Mouse (Mus musculus) thymus, adult 2 months (tissue): ENCODE data around the gene Rps19bp1. TPM values are rescaled to one million over a fixed set of nuclear protein-coding genes. Genes with fewer than 3 reads are reported as not detected.

Experiments
- DNase-seq: peaks from one replicate; pipeline ENCODE4 v3.0.0; 2021
- H3K27ac ChIP-seq: fragments of 200-500 bp; 2 replicates; pipeline ENCODE4 v1.5.1; 2012; ENCODE audit warnings: low read length, control low read depth; ENCODE audit not compliant: control insufficient read depth, insufficient read depth
- H3K27me3 ChIP-seq: fragments of 200-500 bp; 2 replicates; pipeline ENCODE4 v1.6.1; 2012; ENCODE audit warnings: mild to moderate bottlenecking, low read length, moderate library complexity, mixed read lengths; ENCODE audit not compliant: control insufficient read depth, insufficient read depth
- H3K36me3 ChIP-seq: fragments of 200-500 bp; 2 replicates; pipeline ENCODE4 v1.6.1; 2012; ENCODE audit warnings: mild to moderate bottlenecking, low read length, moderate library complexity; ENCODE audit not compliant: control insufficient read depth, insufficient read depth
- H3K4me1 ChIP-seq: fragments of 200-500 bp; replicated peaks from 2 replicates; pipeline ENCODE4 v1.6.1; 2012; ENCODE audit warnings: low read length; ENCODE audit not compliant: control insufficient read depth, insufficient read depth
- H3K4me3 ChIP-seq: fragments of 200-500 bp; 2 replicates; pipeline ENCODE4 v1.5.1; 2012; ENCODE audit warnings: mild to moderate bottlenecking, low read length, control low read depth, moderate library complexity; ENCODE audit not compliant: control insufficient read depth, insufficient read depth
- CTCF ChIP-seq: fragments of 200-500 bp; IDR thresholded peaks from 2 replicates; pipeline ENCODE4 v1.5.1; 2012; ENCODE audit warnings: mild to moderate bottlenecking, control low read depth, low read length, moderate library complexity, borderline replicate concordance; ENCODE audit not compliant: control insufficient read depth, poor library complexity, insufficient read depth; ENCODE audit errors: extremely low read depth
- POLR2A ChIP-seq: fragments of 200-500 bp; IDR thresholded peaks from 2 replicates; pipeline ENCODE4 v1.6.1; 2012; ENCODE audit warnings: mild to moderate bottlenecking, low read length, control low read depth, moderate library complexity; ENCODE audit not compliant: control insufficient read depth, poor library complexity, insufficient read depth; ENCODE audit errors: extremely low read depth
- WGBS: fragments of 180-500 bp; shearing (Covaris S2); methylation state at CpG from one replicate; pipeline ENCODE4 v1.1.7; 2018; 5-methylcytosine and 5-hydroxymethylcytosine counted together
- polyA plus RNA-seq: library from polyadenylated mRNA; depleted of rRNA; stranded (reverse); fragments of >200 nt; gene quantifications from 2 replicates; pipeline ENCODE4 v1.2.3, GENCODE M21; 2012

Rps19bp1 gene
- polyA plus RNA-seq, 1 experiment = 22.5 TPM

DNA sequence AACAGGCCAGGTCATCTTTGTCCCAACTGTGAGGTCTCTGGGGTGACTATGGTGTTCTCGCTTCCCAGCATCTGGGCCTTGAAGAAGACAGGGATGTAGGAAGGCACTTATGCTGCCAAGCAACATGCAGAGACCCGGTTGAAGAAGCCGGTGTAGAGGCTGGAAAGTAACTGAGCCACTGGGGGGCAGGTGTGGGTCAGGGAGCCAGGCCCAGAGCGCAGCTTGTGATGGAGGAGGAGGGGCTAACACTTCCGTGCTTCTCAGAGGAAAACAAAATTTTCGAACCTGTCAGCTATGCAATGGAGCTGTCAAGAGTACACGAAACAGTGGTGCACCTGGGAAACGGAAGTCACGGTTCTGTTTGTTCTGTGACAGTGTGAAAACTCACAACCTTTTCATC, 13.0 kb upstream of the Rps19bp1 start:
- H3K4me3 ChIP-seq = no peak overlapping the region
- no peak overlapping the region for H3K27ac ChIP-seq
- no peaks in the 10 kb centered on the region; the same call in 1 of the 2 replicates for H3K4me1 ChIP-seq
- no peaks in the 10 kb centered on the region for H3K27me3 ChIP-seq
- no peak for DNase-seq
- no peak for TF ChIP-seq POLR2A
- TF ChIP-seq CTCF = no peak
- H3K36me3 ChIP-seq = no peaks in the 10 kb centered on the region
- WGBS = 43% methylated on average over 9 of the region's 9 CpGs

- Histone ChIP-seq H3K4me1 (no peaks in the 10 kb centered on the region; the same call in 1 of the 2 replicates), H3K27ac (no peak overlapping the region), H3K4me3 (no peak overlapping the region), H3K27me3 (no peaks in the 10 kb centered on the region), H3K36me3 (no peaks in the 10 kb centered on the region)
- no peak for DNase-seq
- WGBS = 69% methylated on average over 3 of the region's 3 CpGs
- TF ChIP-seq POLR2A = no peak
- no peak for TF ChIP-seq CTCF
Measured at GRCm38 (mm10) chr15:80271858-80272396, 7.8 kb upstream of the Rps19bp1 start.

GRCm38 (mm10) chr15:80266281-80266680, 2.2 kb upstream of the Rps19bp1 start:
- DNase-seq = peak; percentile 60
- 2% methylated on average over 2 of the region's 2 CpGs for WGBS
- Histone ChIP-seq H3K4me3 (no peak overlapping the region), H3K27me3 (no peaks in the 10 kb centered on the region), H3K36me3 (no peaks in the 10 kb centered on the region), H3K27ac (no peak overlapping the region), H3K4me1 (peaks cover 13% of the 10 kb centered on the region)
- no peak for TF ChIP-seq CTCF
- TF ChIP-seq POLR2A = no peak

GRCm38 (mm10) chr15:80261100-80261499, 3.0 kb downstream of the Rps19bp1 start:
- peaks cover 24% of the 10 kb centered on the region for H3K4me1 ChIP-seq
- no peaks in the 10 kb centered on the region for H3K27me3 ChIP-seq
- DNase-seq = no peak
- H3K36me3 ChIP-seq = peaks cover 17% of the 10 kb centered on the region
- TF ChIP-seq CTCF = no peak
- TF ChIP-seq POLR2A = no peak
- 89% methylated on average over 7 of the region's 7 CpGs for WGBS
- H3K27ac ChIP-seq = no peak overlapping the region
- no peak overlapping the region for H3K4me3 ChIP-seq

DNA sequence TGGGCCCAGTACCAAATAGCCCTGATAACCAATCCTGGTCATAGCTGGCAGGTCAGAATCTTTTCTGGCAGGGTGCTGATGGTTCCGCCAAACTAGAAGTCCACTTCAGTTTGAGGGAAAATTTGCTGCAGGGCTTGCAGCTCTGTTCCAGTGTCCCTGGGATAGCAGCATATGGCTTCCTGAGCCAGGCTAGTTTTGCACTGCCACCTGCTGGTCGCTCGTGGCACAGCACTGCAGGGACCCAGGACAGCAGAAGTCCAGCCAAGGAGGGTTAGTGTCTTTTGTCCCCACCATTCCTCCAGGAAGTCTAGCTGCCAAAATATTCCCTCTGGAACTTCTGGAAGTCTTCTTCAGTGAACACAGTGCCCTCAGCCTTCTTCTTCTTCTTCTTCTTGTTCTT, 3.4 kb downstream of the Rps19bp1 start:
- DNase-seq = peak; percentile 84
- no peaks in the 10 kb centered on the region for H3K27me3 ChIP-seq
- TF ChIP-seq CTCF (peak; percentile 94), POLR2A (no peak)
- H3K4me3 ChIP-seq = no peak overlapping the region
- H3K36me3 ChIP-seq = peaks cover 17% of the 10 kb centered on the region
- no peak overlapping the region for H3K27ac ChIP-seq
- WGBS = 27% methylated on average over 3 of the region's 3 CpGs
- H3K4me1 ChIP-seq = peaks cover 25% of the 10 kb centered on the region

DNA sequence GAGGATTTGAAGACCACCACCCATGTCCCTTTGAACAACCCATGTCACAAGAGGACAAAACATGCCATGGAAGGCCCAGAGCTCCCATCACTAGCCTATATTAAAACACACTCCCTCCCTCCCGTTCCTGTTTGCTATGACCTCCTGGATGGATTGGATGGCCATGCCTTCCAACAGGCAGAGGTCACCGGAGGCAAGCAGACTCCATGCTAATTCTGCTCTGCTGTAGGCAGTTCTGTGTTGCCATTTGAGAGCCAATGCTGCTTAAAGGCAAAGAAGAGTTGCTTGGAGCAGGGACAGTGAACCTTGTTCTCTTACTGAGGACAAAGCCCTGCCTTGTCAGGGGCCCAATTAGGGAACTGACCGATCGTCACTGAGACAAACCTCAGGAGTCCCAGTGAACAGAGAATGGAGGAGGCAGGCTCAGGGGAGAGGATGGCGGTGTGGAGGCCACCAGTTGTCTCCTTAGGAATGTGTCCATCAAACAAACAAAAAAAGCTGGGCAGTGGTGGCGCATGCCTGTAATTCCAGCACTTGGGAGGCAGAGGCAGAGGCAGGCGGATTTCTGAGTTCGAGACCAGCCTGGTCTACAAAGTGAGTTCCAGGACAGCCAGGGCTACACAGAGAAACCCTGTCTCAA, 4.6 kb downstream of the Rps19bp1 start:
- Histone ChIP-seq H3K27ac (no peak overlapping the region), H3K36me3 (peaks cover 17% of the 10 kb centered on the region), H3K27me3 (no peaks in the 10 kb centered on the region), H3K4me3 (no peak overlapping the region), H3K4me1 (peaks cover 25% of the 10 kb centered on the region)
- 96% methylated on average over 8 of the region's 8 CpGs for WGBS
- DNase-seq = no peak
- TF ChIP-seq CTCF = no peak

DNA sequence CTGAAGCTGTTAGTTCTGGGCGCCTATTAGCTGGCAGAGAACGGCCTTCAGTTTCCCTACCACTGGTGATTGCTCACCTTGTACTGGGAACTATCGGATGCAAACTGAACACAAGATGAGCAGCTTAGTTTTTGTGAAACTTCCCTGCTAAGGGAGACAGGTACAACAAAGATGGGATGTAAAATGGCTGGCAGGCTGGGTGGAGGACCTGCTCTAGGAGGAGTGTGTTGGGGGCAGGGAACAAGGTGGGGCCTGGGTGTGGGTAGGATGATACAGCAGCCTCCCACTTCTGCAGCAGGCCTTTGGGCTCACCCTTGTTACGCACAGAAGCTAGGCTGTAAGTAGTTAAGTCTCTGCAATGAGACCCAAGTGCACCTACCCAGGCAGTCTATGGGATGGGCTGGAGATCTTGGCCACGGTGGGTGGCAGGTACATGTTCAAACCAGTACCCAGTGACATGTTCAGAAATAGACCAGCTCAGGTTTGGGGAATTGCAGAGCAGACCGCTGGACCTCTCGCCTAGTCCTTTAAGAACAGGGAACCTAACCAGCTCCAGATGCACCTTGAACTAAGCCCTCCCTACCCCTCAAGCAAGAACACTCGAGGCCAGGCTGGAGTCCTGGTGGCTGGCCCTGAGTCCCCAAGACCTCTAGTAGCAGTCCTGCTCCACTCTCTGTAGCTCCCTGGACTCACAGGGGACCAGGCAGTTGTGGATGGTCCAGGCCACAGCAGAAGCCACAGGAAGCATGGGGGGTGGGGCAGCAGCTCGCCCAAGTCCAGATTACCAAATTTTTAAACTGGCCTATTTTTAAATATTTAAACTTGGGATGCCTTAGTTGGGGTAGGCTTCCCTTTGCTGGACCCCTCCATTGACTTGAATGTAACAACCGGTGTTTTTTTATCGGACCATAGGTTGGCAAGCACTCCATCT, 5.6 kb downstream of the Rps19bp1 start:
- WGBS = 89% methylated on average over 11 of the region's 11 CpGs
- Histone ChIP-seq H3K27me3 (no peaks in the 10 kb centered on the region), H3K4me1 (peaks cover 23% of the 10 kb centered on the region), H3K27ac (no peak overlapping the region), H3K36me3 (peaks cover 17% of the 10 kb centered on the region), H3K4me3 (no peak overlapping the region)
- no peak for DNase-seq
- TF ChIP-seq POLR2A = no peak
- TF ChIP-seq CTCF = no peak
